Mouse (Mus musculus) right cerebral cortex, postnatal 14 days (tissue): ENCODE measurements around the gene Olfr170.
"Not testable (repeated sequence)": the region's sequence is repeated elsewhere in the genome, so short reads cannot be mapped to it uniquely, and the experiment has no call there.

ENCODE experiments used
- DNase-seq: peaks from one replicate; pipeline ENCODE4 v3.0.0; 2022

Olfr170 gene

DNA sequence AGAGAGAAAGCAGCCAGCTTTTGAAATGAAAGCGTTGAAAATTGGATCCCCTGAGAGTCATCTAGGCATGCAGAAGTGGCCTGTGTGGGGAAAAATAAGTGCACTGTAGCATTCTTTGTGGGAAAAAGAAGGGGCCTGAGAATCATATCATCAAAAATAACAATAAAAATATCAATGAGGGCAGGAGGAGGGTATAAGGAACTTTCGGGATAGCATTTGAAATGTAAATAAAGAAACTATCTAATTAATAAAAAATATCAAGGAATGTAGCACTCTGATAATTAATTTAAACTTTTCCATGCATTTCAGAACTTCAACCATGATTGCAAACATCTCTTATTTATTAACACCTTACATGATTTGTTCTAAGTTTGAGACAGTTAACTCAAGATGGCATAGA, at the start of gene Olfr170:
Gene Olfr170 (minus strand): TSS at position 101 of the 400 bp plus-strand sequence.
- not testable (repeated sequence) for DNase-seq

GRCm38 (mm10) chr16:19629816-19630215, 18.1 kb upstream of the Olfr170 start, which contains the start of gene Olfr171:
Gene Olfr171, minus strand, starts transcription at chr16:19629916.
- no peak for DNase-seq

GRCm38 (mm10) chr16:19603166-19603565, 8.5 kb downstream of the Olfr170 start:
- no peak for DNase-seq

DNA sequence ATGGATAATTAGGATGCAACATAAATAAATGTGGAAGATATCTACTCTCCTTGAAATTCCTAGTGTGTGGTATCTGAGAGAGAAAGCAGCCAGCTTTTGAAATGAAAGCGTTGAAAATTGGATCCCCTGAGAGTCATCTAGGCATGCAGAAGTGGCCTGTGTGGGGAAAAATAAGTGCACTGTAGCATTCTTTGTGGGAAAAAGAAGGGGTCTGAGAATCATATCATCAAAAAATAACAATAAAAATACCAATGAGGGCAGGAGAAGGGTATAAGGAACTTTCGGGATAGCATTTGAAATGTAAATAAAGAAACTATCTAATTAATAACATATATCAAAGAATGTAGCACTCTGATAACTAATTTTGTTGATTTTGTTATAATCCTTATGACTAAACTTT, 40.0 kb downstream of the Olfr170 start, which contains the start of gene Olfr169:
Gene Olfr169 (minus strand): TSS at position 101 of the 400 bp plus-strand sequence.
- not testable (repeated sequence) for DNase-seq
